Mouse (Mus musculus): ENCODE data around the gene Ccm2.

Ccm2 gene

DNA sequence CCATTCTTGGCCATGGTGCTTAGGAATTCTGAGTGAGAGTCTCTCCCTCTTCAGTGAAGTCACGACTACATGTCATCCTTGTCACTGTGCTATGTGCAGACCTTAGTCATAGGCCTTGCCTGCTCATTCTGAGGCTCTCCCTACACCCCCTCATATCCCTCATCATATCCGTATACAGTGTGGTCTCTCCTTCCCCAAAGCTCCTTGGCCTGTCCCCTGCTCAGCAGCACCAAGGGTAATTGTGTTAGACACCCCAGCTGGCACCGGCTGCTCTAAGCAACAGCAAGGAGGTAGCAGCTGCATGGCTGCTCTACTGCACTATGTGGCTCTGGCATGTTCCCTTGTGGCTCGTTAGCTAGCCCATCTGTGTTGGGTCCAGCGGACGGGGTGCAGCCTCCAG, 97.9 kb downstream of the Ccm2 start:
- DNase-seq (ENCODE audit: inconsistent age in 2 of 2, low spot score in 1 of 2) = no peak

All from adrenal gland, adult (tissue).